11 mouse cellular contexts compared by ENCODE assay signal in genomic region chr7:94967601-94968000, GRCm38 (mm10).
"Had no signal": no experiment of that assay in that cellular context is flagged by ENCODE, and none has a peak within 500 bp of the region (broad histone marks: within the 10 kb centered on the region; RNA-seq: fewer than 3 reads in every experiment).

No protein-coding gene starts in this region.

- H3K4me1 ChIP-seq: liver, embryonic 13.5 days had no signal

- H3K9me3 ChIP-seq: liver, embryonic 13.5 days had no signal

- H3K9ac ChIP-seq: liver, embryonic 13.5 days had no signal

- H3K4me3 ChIP-seq: left cerebral cortex, adult 2 months; liver, embryonic 13.5 days had no signal

- H3K27ac ChIP-seq: left cerebral cortex, adult 2 months; liver, embryonic 13.5 days had no signal

- H3K27me3 ChIP-seq: liver, embryonic 13.5 days had no signal

- H3K4me2 ChIP-seq: liver, embryonic 13.5 days; midbrain, embryonic 11.5 days had no signal

- DNase-seq: kidney, postnatal 10 days; kidney, postnatal 36 days; layer of hippocampus, postnatal 36 days; liver, embryonic 13.5 days; lung, adult 2 months; lung, postnatal 14 days; lung, postnatal 4 days; midbrain, embryonic 14.5 days; thymus, postnatal 25 days had no signal

- H3K36me3 ChIP-seq: liver, embryonic 13.5 days had no signal
